Mouse (Mus musculus): ENCODE data around the gene Cenpw. TPM values are rescaled to one million over a fixed set of nuclear protein-coding genes. Genes with fewer than 3 reads are reported as not detected.

The Cenpw gene
- total RNA-seq (2023) = 1 to 10 TPM; 3.7 to 4.3 TPM

DNA sequence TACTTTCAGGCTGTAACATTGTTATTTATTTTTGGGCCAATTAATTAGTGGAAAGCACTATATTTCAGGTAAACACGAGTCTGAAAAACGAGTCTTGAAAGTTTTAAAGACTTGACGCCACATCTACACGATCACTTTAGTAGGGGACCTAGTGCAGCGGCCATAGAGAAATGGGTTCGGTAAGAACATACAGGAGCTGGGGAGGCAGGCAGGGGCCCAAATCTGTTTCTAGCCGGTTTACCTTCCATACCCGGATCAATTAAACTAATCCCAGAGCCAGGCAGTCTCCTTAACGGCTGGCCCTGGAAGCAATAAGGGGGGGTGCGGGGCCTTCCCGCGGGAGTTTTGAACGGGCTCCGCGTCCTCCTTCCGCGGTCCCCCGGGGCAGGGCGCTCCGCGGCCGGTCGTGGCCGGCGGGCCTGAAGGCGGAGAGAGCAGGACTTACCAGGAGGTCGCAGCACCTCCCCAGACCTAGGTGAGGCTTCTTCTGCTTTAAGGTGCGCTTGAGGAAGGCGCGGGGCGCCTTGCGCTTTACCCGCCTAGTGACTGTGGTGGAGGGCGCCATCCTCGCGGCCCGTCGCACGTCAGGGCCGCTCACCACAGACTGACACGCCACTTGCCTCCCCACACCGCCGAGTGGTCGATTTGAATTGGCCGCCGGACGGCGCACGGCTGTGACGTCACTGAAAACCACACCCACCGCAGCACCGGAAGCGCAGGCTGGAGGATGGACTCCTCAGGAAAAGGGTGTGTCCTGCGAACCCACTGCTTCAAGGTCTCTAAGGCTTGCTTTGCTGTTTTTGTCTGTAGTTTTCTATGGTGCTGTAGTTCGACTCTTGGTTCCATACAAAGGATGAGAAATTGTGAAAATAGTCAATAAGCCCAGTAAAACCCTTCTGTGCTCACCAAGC is at the start of gene Cenpw:
Cenpw (minus strand) TSS at position 645 of the 911 bp plus-strand sequence.

